Mouse (Mus musculus) ES-E14 (cell line): Measurements from ENCODE around the gene Schip1.

Experiments used
- ZC3H11A ChIP-seq: IDR thresholded peaks from 2 replicates; pipeline ENCODE4 v1.6.1; 2012; ENCODE audit warnings: low read depth, mild to moderate bottlenecking, inconsistent platforms, low read length, borderline replicate concordance
- ZNF384 ChIP-seq: IDR thresholded peaks from 2 replicates; pipeline ENCODE4 v1.6.1; 2012; ENCODE audit warnings: low read depth, low read length, inconsistent platforms

DNA sequence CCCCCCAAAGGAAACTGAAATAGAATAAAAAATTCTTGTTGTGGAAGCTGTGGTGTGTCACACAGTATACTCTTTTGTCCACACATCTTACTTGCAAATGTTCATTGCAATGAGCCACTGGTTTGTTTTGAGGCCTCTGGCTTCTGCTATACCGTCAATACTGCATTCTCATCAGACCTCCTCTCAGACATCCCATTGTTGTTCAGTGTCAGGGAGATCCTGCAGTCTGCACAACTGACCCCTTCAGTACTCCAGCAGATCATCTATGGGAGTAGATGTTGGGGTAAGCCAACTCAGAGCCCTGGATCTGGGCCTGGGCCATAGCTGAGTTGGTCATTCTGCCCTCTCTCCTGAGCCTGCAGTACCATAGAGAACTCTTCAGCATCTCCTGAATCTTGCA, 423.0 kb downstream of the Schip1 start:
- no peak for TF ChIP-seq ZNF384
- no peak for TF ChIP-seq ZC3H11A
